Mouse (Mus musculus) cerebellum, postnatal 14 days (tissue): Measurements from ENCODE around the gene Ccnt2.
A peak's percentile ranks its signal among the peaks of the same experiment; 100 is the strongest.

ENCODE experiments used
- DNase-seq, 2 experiments: peaks; one replicate each; pipeline ENCODE4 v3.0.0; 2021; ENCODE audit warnings: mixed read lengths in 2 of 2

The Ccnt2 gene

DNA sequence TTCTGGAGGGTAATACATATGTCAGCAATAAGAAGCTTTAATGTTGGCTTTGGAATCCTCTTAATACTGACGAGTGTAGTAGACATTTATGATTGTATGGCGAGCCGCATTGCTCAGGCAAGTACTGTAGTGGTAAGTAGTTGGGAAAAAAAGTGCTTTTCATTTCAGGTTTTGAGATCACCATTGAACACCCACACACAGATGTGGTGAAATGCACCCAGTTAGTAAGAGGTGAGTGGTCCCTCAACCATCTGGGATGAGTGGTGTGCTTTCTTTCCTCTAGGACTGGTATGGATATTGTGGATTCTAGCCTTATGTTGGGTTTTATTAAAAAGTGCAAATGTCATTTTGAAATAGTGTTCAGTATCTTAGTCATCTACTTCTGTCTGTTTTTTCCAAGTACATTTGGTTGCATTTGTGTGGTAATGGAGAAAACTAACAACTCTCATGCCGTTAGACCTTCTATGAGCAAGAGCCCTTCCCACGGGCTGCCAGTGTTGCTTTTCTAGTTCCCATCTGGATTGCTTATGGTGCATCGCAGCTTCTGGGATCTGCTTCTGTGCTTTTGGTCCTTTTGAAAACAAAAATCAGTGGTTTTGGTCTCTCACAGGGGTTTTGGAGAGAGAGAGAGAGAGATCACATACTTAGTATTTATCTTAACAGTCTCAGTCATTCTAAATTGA lies 21.3 kb downstream of the Ccnt2 start:
- DNase-seq, result no peak

DNA sequence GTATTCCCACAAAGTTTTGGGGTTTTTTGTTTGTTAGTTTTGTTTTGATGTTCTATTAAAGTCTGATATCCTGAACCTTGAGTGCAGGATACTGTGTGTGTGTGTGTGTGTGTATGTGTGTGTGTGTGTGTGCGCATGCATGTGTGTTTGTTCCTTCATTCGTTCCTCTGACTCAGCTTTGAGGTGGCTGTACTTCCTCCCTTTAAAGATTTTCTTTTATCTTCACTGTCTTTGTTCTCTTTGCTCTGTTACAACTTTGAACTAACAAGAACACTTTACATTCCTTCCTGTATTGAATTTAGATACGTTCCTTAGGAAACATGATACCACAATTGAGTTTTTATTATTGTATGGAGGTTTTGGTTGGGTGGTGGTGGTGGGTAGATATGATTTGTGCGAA lies 22.4 kb downstream of the Ccnt2 start:
- no peak for DNase-seq

DNA sequence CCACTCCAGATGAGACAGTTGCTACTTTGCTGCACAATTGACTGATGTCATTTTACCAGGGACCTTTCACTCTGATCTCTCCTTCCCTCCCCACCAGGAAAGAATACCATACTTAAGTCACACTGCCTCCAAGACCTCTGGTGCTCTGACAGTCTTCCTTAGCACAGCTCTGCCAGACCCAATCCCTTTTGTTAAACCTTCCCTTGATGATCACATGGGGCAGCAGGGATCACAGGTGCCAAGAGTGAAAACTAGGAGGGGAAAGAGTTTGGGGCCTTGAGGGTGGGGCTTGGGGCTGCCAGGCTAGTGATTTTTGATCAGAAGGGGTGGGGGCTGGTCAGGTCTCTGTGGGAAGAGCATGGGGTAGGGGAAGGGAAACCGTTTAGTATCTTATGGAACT lies 22.8 kb downstream of the Ccnt2 start:
- DNase-seq, result no peak

DNA sequence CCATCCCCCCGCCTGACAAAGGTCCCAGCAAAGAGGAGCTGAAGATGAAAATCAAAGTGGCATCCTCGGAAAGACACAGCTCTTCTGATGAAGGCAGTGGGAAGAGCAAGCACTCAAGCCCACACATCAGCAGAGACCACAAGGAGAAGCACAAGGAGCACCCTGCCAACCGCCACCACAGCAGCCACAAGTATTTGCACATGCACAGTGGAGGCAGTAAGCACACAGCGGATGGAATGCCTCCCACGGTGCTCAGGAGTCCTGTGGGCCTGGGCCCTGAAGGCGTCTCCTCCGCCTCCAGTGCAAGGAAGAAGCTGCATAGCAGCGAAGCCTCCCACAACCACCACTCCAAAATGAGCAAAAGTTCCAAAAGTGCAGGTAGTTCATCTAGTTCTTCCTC lies 29.0 kb downstream of the Ccnt2 start:
- no peak for DNase-seq

DNA sequence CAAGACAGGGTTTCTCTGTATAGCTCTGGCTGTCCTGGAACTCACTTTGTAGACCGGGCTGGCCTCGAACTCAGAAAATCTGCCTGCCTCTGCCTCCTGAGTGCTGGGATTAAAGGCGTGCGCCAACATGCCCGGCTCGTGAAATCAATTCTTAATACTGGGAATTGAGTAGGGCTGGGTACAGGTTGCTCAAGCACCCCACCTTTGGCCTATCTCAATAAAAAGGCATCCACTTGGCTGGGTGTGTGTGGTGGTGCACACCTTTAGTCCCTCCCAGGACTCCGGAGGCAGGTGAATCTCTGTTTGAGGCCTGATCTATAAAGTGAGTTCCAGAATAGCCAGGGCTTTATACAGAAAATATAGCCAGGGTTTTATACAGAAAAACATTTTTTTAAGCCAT lies 34.7 kb downstream of the Ccnt2 start:
- DNase-seq, result no peak

DNA sequence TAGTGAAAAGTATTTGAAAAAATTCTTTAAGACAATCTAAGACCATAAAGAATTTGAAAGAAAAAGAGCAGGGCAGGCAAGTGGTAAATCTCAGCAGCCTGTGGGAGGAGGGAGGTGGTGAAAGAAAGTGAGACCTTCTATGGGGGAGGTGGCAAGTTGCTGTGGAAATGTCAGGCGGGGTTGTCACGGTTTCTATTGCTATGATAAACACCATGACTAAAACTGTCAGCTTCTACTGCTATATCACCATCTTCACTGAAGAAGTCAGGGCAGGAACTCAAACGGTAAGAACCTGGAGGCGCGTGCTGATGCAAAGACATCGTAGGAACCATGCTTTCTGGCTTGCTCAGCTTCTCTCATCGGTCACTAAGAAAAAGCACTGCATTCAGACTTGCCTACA lies 39.0 kb downstream of the Ccnt2 start:
- no peak for DNase-seq

DNA sequence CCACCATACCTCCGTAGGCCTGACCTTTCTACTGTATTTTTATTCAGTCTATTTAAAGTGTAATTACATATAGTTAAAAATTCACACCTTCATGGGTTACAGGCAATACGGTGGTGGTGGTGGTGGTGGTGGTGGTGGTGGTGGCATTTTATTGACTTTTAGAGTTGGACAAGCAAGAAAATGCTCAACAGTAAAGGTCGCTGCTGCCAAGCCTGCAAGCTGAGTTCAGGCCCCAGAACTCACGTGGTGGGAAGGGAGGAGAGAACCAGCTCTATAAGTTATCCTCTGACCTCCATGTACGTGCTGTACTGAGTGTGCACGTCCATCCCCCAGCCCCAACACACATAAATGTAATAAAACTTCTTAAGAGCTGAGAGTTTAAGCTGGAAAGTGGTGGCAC lies 42.4 kb downstream of the Ccnt2 start:
- DNase-seq, result no peak

DNA sequence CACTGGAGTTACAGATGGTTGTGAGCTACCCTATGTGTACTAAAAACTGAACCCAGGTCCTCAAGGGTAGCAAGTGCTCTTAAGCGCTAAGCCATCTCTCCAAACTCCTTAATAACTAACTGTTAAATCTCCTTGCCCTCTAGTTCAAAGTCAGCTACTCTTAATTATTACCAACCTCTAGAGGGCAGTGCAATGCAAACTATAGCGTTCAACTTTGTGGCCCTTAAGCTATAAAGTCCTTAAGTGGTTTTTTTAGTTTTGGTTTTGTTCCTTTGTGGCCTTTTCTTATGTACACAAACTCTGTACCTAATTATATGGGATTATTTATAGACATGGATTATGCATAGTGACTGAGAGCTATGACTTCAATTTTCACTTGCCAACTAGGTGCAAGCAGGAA lies 53.4 kb downstream of the Ccnt2 start:
- peak; percentile 23 to 47 for DNase-seq

DNA sequence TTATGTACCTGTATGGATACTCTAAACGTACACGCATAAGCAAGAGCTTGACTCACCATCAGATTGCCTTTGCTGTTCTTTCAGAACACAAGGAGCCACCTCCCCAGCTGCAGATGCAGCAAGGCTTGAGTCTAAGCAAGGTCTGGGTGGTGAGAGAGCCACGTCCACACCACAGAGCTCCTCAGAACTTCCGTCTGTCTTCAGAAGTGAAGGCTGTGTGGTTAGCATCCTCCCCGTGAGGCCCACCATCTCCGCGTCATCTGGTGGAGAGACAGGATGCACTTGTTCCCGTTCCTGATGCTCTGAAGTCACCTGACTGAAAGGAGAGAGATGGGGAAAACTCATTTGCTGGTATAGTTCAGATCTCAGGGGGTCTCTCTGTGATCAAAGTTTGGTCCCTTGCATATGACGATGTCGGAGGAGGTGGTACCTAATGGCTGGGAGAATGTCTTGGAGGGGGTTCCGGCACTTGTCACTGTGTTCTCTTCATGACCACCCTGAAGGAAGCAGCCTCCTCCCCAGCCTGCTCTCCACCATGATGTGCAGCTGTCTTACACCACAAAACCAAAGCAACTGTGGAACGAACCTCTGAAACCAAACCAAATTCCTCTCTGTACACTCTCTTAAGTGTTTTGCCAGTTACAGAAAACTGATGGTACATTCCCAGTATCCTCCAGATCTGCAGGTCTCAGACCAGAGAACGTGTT lies 56.4 kb downstream of the Ccnt2 start:
- no peak for DNase-seq

DNA sequence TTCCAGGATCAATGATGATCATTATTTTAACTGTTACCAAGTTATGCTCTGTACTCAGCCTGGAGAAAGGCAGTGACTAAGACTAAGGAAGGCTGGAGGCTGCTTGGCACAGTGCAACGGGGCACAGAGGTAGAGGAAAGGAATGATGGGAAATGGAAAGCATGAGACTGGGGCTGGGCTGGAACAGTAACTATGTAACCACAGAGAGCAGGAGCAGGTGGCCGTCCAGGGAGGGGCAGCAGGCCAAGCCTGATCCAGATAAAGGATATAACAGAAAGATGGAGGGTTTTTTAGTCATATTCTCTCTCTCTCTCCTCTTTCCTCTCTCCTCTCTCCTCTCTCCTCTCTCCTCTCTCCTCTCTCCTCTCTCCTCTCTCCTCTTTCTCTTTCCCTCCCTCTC lies 59.8 kb downstream of the Ccnt2 start:
- DNase-seq, result peak in 1 of 2 experiments; percentile 7

DNA sequence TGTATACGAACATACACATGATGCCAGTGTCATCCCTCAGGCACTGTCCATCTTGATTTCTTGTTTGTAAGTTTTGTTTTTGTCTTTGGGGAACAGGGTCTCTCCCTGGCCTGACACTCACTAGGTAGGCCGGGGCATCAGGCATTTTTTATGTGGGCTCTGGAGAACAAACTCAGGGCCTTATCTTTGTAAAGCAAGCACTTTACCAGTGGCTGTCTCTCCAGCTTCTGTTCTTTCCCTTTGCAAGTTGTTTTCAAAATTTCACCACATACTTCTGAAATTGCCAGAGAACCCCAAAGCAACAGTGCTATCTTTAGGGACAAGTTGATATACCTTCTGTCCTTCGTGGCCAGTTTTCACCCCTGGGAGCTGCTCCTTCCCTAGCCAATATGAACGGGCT lies 60.2 kb downstream of the Ccnt2 start:
- no peak for DNase-seq

DNA sequence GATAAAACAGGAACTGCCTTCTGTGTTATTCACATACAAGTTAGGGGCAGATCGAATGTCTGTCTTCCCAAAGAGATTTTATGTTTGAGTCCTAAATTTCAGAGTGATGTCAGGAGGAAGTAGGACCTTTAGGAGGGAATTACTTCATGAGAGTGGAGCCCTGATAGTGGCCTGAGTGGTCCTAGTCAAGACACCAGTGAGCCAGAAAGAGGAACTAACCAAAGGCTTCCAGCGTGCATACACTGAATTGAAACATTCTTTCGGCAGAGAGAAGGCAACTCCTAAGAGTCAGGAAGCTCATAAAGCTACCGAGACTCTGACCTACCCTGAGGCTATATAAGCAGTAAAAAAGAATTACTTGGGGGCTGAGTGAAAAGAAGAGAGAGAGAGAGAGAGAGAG lies 62.7 kb downstream of the Ccnt2 start:
- no peak for DNase-seq

DNA sequence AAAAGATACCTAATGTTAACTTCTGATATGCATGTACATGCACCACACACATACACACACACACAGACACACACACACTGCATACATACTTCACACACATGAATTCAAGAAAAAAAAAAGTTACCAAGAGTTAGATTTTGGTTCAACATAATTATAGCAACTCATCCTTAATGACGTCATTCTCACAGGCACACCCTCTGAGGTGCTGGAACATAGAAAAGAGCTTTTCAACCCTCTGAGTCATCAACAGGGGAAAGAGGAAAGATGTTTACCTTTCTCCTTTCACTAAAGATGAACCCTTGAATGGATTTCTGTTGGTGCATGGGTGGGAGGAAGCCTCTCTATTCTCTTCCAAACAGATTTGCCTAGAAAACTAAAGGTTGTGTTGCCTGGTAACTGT lies 64.6 kb downstream of the Ccnt2 start:
- DNase-seq, result no peak

DNA sequence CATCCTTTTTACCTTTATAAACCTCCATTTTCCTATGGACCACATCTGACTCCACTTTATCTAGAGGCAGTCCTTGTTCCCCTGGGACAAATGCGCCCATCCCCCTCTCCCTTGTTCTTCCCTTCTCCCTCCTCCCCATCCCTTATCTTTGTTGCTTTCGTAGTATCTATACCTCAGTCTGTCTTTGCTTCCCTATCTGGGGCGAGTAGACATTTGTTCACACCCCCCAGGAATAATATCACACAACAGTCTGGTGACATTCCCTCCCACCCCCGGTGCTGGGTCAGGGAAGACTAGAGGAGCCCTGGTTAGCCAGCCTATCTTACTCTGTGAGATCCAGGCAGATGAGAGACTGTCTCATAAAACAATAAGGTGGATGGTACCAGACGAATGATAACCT lies 71.5 kb downstream of the Ccnt2 start:
- no peak for DNase-seq

DNA sequence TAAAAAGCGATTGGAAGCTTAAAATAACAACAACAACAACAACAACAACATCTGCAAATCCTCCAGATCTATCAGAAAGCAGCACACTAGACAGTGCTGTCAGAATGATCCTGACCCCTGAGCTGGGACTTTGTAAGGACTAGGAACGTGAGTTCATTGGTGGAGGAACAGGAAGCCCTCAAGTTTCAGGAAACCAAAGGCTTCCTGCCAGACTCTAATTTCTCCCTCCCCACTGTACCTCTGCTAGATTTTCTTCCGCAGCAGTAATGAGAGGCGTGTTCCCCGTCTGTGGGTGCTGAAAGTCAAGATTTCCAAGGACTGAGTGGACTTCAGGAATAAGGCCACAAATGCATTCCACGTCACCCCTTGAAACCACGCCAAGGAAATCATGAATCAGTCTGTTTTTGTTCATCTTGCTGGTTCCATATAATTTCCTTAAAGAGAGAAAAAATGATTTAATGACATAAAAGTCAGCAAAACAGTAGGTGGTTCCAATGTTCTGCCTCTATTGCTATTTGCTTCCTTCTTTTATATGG lies 76.2 kb downstream of the Ccnt2 start:
- no peak for DNase-seq

DNA sequence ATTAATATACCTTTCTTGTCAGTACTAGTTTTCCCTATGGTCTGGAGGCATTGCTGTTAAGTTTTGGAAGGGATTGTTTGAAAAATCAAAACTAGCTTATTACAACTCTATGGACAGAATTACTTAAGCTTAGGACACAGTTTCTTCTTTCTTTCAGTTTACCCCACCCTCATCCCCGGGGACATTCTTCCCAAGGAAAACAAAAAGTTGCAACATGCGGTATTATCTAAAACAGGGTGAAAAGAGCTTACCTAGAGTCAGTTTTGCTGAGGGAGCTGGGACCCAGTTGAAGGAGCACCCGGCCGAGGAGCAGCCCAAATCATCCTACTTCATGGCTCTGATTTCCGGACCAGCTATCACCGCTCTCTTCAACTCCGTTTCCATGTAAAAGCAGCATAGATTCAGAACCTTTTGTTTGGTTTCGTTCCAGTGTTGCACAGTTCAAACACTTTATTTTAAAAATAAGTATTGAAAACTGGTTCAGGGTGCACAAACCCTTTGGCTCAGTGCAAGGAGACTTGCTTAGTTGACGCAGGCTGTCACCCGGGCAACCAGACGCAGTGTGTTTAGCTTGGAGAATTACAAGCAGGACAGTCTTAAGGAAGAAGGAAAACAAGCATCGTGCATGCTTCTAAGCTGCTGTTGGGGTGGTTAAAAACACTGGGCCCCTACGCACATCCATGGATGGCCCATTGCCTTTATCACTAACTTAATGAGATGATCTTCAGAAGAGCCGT lies 80.7 kb downstream of the Ccnt2 start, which contains the start of gene Map3k19:
Gene Map3k19, minus strand, starts transcription at position 546 of the 737 bp plus-strand sequence.
- no peak for DNase-seq
